Mouse (Mus musculus) heart, postnatal 10 days (tissue): Measurements from ENCODE around the gene Tgif1. TPM values are rescaled to one million over a fixed set of nuclear protein-coding genes. Genes with fewer than 3 reads are reported as not detected.
A peak's percentile ranks its signal among the peaks of the same experiment; 100 is the strongest.
"Not testable (repeated sequence)": the region's sequence is repeated elsewhere in the genome, so short reads cannot be mapped to it uniquely, and the experiment has no call there.

Experiments used
- DNase-seq, 2 experiments: peaks; one replicate each; pipeline ENCODE4 v3.0.0; 2021
- intact Hi-C: fragments of 180-260 bp; cut with DNase I; formaldehyde crosslinking; loops from one replicate; pipeline ENCODE4 v1.15.1; 2025
- total RNA-seq, 2 experiments: library from RNA; stranded (reverse); gene quantifications; 2 replicates each; pipeline ENCODE4 v1.2.3; 2021

Gene Tgif1
- total RNA-seq, 2 experiments from 2014 or later = 11.1 TPM

DNA sequence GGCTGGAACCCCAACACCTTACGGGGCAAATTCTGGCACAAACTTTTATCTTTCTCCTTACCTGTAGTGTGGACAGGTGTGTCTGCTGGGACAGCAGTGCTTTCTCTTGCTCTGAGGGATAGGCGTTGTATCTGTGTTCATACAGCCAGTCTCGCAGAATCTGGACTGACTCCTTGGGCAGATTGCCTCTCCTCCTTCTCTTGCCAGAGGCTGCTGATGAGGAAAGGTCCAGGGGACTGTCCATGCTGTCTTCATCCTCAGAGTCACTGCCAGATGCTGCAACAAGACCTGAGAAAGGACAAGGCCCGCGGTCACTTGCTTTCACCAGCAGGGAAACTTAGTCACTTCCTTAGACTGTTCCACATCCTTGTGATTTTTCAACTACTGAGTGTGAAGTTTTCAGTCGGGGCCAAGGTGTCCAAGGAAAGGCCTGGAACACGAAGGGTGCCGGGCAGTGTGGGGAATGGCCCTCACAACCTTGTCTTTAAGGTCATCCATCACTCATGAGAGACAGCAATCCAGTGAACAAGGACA is 7.2 kb downstream of the Tgif1 start:
- peak in 1 of 2 experiments; percentile 22 for DNase-seq
- intact Hi-C loops = loop anchor here (2.0 to 10.0 kb wide), 2 partner anchors 123 to 349 kb away; no protein-coding TSS in a partner anchor

GRCm38 (mm10) chr17:70845543-70845942 is 7.8 kb downstream of the Tgif1 start:
- intact Hi-C loops = loop anchor here (10.0 kb wide), 1 partner anchor 349 kb away; no protein-coding TSS in a partner anchor

GRCm38 (mm10) chr17:70844971-70845370 is 8.4 kb downstream of the Tgif1 start:
- DNase-seq = peak in 1 of 2 experiments; percentile 19
- intact Hi-C loops = loop anchor here (10.0 kb wide), 1 partner anchor 350 kb away; no protein-coding TSS in a partner anchor

More at GRCm38 (mm10) chr17:70845543-70845942, 7.8 kb downstream of the Tgif1 start:
- no peak for DNase-seq

GRCm38 (mm10) chr17:70843252-70843651 is 10.1 kb downstream of the Tgif1 start:
- intact Hi-C loops = loop anchor here (10.0 kb wide), 1 partner anchor 352 kb away; no protein-coding TSS in a partner anchor

GRCm38 (mm10) chr17:70838533-70838932 is 14.8 kb downstream of the Tgif1 start:
- intact Hi-C loops = no loop called here
- DNase-seq = no peak

More at GRCm38 (mm10) chr17:70843252-70843651, 10.1 kb downstream of the Tgif1 start:
- no peak for DNase-seq

GRCm38 (mm10) chr17:70838031-70838430 is 15.3 kb downstream of the Tgif1 start:
- intact Hi-C loops = no loop called here
- DNase-seq = no peak

DNA sequence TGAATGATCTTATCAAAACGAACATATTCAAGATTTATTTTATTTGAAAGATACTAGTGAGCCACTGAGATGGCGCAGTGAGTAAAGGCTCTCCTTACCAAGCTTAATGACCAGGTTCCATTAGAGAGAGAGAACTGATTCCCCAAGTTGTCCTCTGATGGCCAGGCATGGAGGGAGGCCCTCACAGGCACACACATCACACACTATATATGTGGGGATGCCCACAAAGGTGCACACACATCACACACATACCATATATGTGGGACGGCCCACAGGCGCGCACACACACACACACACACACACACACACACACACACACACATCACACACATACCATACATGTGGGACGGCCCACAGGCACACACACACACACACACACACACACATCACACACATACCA is 15.9 kb downstream of the Tgif1 start:
- not testable (repeated sequence) for DNase-seq

GRCm38 (mm10) chr17:70836820-70837219 is 16.5 kb downstream of the Tgif1 start:
- no peak for DNase-seq
- intact Hi-C loops = no loop called here

More for the DNA sequence above, 15.9 kb downstream of the Tgif1 start:
- intact Hi-C loops = not testable (repeated sequence)

- no peak for DNase-seq
- intact Hi-C loops = no loop called here
These were observed 18.1 kb downstream of the Tgif1 start for GRCm38 (mm10) chr17:70835071-70835790.

DNA sequence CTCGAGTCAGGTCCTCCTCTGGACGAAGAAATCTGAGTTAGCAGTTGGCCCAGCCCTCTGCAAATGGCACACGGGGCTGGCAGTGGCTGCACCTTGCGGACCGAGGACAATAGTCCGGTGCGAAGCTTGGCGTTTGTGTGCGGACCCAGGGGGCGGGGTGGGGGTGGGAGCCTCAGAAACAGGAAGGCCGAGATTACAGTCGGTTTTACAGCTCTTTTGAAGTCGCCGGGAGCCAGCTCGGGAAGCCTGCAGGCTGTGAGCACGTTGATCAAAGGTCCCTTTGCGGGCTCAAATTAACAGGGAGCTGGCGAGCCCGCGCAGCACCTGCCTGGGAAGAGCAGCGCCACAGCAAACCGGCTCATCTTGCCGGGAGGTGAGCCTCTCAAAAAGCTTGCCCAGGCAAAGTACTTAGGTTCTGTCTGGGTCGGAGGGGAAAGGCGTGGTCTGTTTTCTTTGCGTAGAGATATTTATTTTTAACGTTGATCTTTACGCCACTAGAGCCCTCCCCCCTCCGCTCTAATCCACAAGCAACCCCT is 18.8 kb downstream of the Tgif1 start:
- intact Hi-C loops = no loop called here
- DNase-seq = peak; percentile 22 to 38

DNA sequence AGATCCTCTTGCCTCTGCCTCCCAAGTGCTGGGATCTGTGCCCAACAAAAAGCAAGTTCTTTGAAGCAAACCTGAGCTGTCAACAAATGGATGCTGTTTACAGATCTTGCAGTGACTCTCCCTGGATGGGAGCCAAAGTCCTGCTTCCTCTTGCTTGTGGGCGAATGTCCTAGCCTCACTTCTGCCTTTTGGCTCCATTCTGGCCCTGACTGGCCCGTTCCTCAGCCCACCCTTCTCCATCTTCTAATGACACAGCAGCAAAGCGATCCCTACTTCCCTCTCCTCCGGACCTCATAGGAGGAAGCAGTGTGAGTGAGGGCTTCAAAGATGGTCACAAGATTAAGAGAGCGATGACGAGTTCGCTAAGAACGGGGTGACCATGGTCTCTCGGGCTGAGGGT is 20.8 kb downstream of the Tgif1 start:
- peak; percentile 49 to 57 for DNase-seq
- intact Hi-C loops = no loop called here

- no peak for DNase-seq
- intact Hi-C loops = no loop called here
These were observed 21.8 kb downstream of the Tgif1 start for GRCm38 (mm10) chr17:70831591-70831990.

DNA sequence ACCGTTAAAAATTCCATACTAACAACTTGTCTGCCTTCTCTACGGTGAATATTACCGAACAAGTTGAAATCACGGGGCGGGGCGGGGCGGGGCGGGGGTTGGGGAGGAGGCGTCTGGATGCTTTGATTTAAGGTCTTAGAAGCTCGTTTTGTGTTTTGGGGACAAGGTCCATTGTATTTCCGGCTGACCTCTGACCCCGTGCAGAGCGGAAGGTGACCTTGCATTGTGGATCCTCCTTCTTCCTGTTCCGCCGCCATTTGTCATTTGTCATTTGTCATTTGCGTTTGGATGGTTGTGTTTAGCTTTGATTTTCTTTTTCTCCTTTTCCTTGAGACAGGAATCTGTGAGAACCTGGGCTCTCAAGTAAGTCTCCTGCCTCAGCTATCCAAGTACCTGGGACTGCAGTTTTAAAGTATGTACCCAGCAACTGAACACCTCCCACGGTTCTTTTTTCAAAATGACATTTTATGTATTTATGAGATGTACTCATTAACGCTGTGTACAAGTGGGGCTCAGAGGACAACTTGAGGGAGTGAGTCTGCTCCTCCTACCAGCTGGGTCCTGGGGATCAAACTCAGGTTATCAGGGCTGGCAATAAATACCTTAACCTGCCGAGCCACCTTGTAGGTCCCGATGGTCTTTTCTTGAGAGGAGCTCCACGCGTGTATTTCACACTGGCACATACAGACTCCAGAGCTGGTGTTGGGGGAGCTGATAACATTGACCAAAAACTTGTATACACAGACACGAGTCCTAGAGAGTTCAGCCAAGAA is 23.2 kb downstream of the Tgif1 start:
- no peak for DNase-seq
- intact Hi-C loops = no loop called here

- DNase-seq = no peak
- intact Hi-C loops = no loop called here
These were observed 24.1 kb downstream of the Tgif1 start for GRCm38 (mm10) chr17:70829217-70829616.

DNA sequence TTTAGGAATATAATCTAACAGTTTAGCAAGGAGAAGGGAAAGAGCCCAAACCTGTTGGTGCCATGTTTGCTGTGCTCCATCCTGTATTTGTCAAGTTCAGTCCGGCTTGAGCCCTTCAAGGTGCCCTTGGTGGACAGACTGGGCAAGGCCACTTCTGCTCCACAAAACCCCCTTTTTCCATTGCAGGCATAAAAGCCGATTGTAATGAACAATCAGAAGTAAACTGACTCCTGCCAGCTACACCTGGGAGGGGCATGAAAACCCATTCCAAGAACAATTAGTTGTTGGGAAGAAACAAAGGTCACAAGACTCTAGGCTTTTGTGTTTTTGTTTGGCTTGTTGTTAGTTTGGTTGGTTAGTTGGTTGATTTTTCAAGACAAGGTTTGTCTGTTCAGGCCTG is 24.8 kb downstream of the Tgif1 start:
- no peak for DNase-seq
- intact Hi-C loops = no loop called here

- DNase-seq = no peak
- intact Hi-C loops = no loop called here
These were observed 25.2 kb downstream of the Tgif1 start for GRCm38 (mm10) chr17:70828180-70828528.

DNA sequence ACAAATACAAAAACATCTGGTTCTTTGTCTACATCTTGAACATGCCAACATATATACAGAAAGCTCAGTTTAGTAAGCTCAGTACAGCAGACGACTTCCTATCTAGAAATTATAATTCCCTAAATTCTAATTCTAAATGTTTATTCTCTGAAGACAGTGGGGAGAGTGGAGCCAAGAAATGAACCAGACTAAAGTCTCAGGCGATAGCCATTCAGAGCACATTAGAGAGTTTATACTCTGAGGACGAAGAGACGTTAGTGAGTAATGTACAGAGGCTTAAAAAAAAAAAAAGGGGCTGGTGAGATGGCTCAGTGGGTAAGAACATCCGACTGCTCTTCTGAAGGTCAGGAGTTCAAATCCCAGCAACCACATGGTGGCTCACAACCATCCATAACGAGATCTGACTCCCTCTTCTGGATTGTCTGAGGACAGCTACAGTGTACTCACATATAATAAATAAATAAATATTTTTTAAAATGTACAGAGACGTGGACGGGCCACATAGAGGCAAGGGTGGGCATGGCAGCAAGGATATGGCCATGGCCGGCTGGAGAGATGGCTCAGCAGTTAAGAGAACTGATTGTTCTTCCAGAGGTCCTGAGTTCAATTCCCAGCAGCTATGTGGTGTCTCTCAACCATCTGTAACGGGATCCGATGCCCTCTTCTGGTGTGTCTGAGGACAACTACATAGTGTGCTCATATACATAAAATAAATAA is 25.7 kb downstream of the Tgif1 start:
- intact Hi-C loops = not testable (repeated sequence)

DNA sequence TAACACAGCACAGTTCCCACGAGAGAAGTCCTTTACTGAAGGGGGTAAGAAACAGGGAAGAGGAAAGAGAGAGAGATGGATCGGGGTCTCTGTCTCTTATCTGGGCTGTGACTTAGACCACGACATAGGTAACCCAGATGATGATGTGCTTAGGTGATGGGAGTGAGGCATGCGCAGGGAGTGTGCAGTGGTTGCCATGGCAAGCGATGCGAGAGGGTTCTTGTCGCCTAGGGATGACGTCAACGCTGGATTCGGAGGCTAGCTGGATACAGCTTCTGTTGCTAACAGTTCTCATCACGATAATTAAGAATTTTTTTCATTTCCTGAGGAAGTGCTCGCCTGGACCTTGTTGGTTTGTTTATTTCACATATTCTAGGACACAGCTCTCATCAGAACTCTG is 27.1 kb downstream of the Tgif1 start:
- intact Hi-C loops = no loop called here
- no peak for DNase-seq

More for the DNA sequence above, 25.7 kb downstream of the Tgif1 start:
- DNase-seq = not testable (repeated sequence)

- DNase-seq = no peak
- intact Hi-C loops = no loop called here
These were observed 30.3 kb downstream of the Tgif1 start for GRCm38 (mm10) chr17:70823083-70823482.

DNA sequence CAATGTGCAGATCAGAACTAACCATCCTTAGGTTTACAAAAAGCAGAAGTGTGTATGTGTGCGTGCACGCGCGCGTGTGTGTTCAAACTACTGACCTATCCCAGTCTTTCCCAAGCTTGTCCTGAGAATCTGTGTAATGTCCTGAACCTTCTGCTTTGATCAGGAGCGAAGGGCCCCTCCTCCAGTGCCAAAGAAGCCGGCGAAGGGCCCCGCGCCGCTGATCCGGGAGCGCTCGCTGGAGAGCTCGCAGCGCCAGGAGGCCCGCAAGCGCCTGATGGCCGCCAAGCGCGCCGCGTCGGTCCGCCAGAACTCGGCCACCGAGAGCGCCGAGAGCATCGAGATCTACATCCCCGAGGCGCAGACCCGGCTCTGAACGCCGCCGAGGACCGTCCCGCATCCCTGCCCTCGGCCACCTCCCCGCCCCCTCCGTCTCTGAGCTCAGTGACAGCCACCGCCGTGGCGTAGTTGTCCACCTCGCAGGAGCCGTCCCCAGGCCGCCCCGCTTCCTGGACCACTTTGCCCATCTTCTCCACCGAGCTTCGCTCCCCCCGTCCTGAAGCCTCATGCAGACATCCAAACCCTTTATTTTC is 35.4 kb downstream of the Tgif1 start:
- intact Hi-C loops = no loop called here
- DNase-seq = peak in 1 of 2 experiments; percentile 30
